Mouse (Mus musculus): ENCODE measurements at regions not wholly inside any gene's neighbourhood (a gene's known extent, or its start where the extent isn't known, plus 50 kb on each side); places are given as distances from the start of the nearest gene placed in this dataset.

GRCm38 (mm10) chr1:64284656-64285055 lies 162.6 kb upstream of the Klf7 start:
- TF ChIP-seq CTCF (IDR thresholded peaks at IDR 0.05; ENCODE audit: low read depth) (no peak), EP300 (IDR thresholded peaks at IDR 0.05; ENCODE audit: low read depth) (no peak)
